Mouse (Mus musculus): ENCODE measurements around the gene Sema4c. TPM values are rescaled to one million over a fixed set of nuclear protein-coding genes. Genes with fewer than 3 reads are reported as not detected.
"Not testable (repeated sequence)": the region's sequence is repeated elsewhere in the genome, so short reads cannot be mapped to it uniquely, and the experiment has no call there.

Sema4c gene
- polyA plus RNA-seq, 1 experiment from 2014 or later: 2.3 TPM

GRCm38 (mm10) chr1:36539186-36539585 lies 19.0 kb downstream of the Sema4c start, which contains the start of gene Gm42417:
Gene Gm42417 (minus strand): TSS chr1:36539429.
- peaks cover 42% of the 10 kb centered on the region for H3K36me3 ChIP-seq (ENCODE audit: control insufficient read depth, insufficient read depth, low read length)
- no peaks in the 10 kb centered on the region for H3K4me1 ChIP-seq (ENCODE audit: control insufficient read depth, insufficient read depth, low read length)
- H3K4me3 ChIP-seq (ENCODE audit: low read depth, low read length): no peak within 1 kb of the TSS
- DNase-seq (ENCODE audit: low spot score) (no peak), ATAC-seq (ENCODE audit: low read depth) (no peak)
- H3K27me3 ChIP-seq (replicated peaks; ENCODE audit: control insufficient read depth, insufficient read depth, low read length): no peaks in the 10 kb centered on the region
- no peak within 1 kb of the TSS for H3K9ac ChIP-seq (ENCODE audit: low read depth, low read length)
- H3K4me2 ChIP-seq (ENCODE audit: low read depth, low read length): no peak within 1 kb of the TSS
- 44% methylated on average over 8 of the region's 9 CpGs for WGBS
- H3K27ac ChIP-seq (replicated peaks; ENCODE audit: low read depth, low read length): no peak within 1 kb of the TSS
- H3K9me3 ChIP-seq (ENCODE audit: control insufficient read depth, low read length): no peaks in the 10 kb centered on the region

DNA sequence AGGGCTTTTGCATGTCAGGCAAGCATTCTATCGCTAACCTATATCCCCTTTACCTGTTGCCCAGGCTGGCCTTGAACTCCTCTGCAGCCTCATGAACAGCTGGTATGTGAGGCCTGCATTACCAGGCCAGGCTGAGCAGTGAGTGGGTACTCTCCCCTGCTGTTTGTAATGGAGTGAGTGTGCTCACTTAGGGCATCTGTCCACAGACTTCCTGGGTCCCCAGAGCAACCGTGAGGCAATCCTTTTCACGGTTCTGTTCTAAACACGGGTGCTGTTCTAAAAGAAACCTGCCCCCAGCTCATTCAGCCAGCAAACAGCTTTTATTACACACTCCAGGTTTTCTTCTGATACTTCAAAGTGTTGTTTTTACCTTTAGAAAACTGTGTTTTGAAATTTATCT lies 19.4 kb downstream of the Sema4c start:
- H3K27ac ChIP-seq (replicated peaks; ENCODE audit: low read depth, low read length): no peak overlapping the region
- no peaks in the 10 kb centered on the region for H3K27me3 ChIP-seq (replicated peaks; ENCODE audit: control insufficient read depth, insufficient read depth, low read length)
- WGBS: 79% methylated on average over 4 of the region's 4 CpGs
- ATAC-seq (ENCODE audit: low read depth) (no peak), DNase-seq (ENCODE audit: low spot score) (no peak)
- no peaks in the 10 kb centered on the region for H3K4me1 ChIP-seq (ENCODE audit: control insufficient read depth, insufficient read depth, low read length)
- H3K9me3 ChIP-seq (ENCODE audit: control insufficient read depth, low read length): no peaks in the 10 kb centered on the region
- no peak overlapping the region for H3K4me3 ChIP-seq (ENCODE audit: low read depth, low read length)
- peaks cover 42% of the 10 kb centered on the region for H3K36me3 ChIP-seq (ENCODE audit: control insufficient read depth, insufficient read depth, low read length)
- H3K9ac ChIP-seq (ENCODE audit: low read depth, low read length): no peak overlapping the region
- no peak overlapping the region for H3K4me2 ChIP-seq (ENCODE audit: low read depth, low read length)

DNA sequence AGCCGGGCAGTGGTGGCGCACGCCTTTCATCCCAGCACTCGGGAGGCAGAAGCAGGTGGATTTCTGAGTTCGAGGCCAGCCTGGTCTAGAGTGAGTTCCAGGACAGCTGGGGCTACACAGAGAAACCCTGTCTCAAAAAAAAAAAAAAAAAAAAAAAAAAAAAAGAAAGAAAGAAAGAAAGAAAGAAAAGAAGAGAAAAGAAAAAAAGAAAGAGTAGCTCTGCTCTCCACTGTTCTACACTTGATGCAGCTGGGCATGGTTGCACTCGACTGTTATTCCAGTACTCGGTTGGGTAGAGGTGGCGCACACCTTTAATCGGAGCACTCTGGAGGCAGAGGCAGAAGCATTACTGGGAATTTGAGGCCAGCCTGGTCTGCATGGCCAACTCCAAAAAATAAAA lies 21.4 kb downstream of the Sema4c start, which contains the start of gene Ankrd23:
Ankrd23 (minus strand) TSS at position 101 of the 400 bp plus-strand sequence.
- not testable (repeated sequence) for H3K27ac ChIP-seq (replicated peaks; ENCODE audit: low read depth, low read length); H3K9me3 ChIP-seq (ENCODE audit: control insufficient read depth, low read length); H3K4me1 ChIP-seq (ENCODE audit: control insufficient read depth, insufficient read depth, low read length); H3K27me3 ChIP-seq (replicated peaks; ENCODE audit: control insufficient read depth, insufficient read depth, low read length); H3K9ac ChIP-seq (ENCODE audit: low read depth, low read length); ATAC-seq (ENCODE audit: low read depth); DNase-seq (ENCODE audit: low spot score); H3K4me2 ChIP-seq (ENCODE audit: low read depth, low read length); H3K4me3 ChIP-seq (ENCODE audit: low read depth, low read length)
- WGBS: 95% methylated on average over 9 of the region's 9 CpGs
- H3K36me3 ChIP-seq (ENCODE audit: control insufficient read depth, insufficient read depth, low read length): peaks cover 44% of the 10 kb centered on the region

DNA sequence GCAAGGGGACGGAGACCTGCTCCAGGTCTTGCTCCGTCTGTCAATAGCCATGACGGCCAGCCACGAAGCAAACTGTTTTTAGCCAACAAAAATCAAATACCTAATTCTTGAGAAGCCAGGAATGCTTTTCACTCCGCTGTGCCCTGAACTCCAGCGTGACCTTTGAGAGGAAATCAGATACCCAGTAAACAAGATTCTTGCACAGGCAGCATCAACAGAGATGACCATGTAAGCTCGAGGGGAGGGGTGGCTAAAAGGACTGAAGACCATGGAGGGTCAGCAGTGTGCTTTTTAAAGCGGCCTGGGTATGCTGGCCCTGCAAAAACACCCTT lies 21.8 kb downstream of the Sema4c start:
- no peaks in the 10 kb centered on the region for H3K27me3 ChIP-seq (replicated peaks; ENCODE audit: control insufficient read depth, insufficient read depth, low read length)
- H3K9me3 ChIP-seq (ENCODE audit: control insufficient read depth, low read length): no peaks in the 10 kb centered on the region
- H3K4me1 ChIP-seq (ENCODE audit: control insufficient read depth, insufficient read depth, low read length): no peaks in the 10 kb centered on the region
- no peak overlapping the region for H3K27ac ChIP-seq (replicated peaks; ENCODE audit: low read depth, low read length)
- H3K9ac ChIP-seq (ENCODE audit: low read depth, low read length): no peak overlapping the region
- ATAC-seq (ENCODE audit: low read depth): no peak
- H3K36me3 ChIP-seq (ENCODE audit: control insufficient read depth, insufficient read depth, low read length): peaks cover 40% of the 10 kb centered on the region
- 52% methylated on average over 8 of the region's 8 CpGs for WGBS
- DNase-seq (ENCODE audit: low spot score): no peak
- no peak overlapping the region for H3K4me2 ChIP-seq (ENCODE audit: low read depth, low read length)
- H3K4me3 ChIP-seq (ENCODE audit: low read depth, low read length): no peak overlapping the region

- 84% methylated on average over 11 of the region's 11 CpGs for WGBS
- Histone ChIP-seq H3K36me3 (ENCODE audit: control insufficient read depth, insufficient read depth, low read length) (peaks cover 35% of the 10 kb centered on the region), H3K9ac (ENCODE audit: low read depth, low read length) (no peak overlapping the region), H3K4me1 (ENCODE audit: control insufficient read depth, insufficient read depth, low read length) (no peaks in the 10 kb centered on the region), H3K27me3 (replicated peaks; ENCODE audit: control insufficient read depth, insufficient read depth, low read length) (no peaks in the 10 kb centered on the region), H3K27ac (replicated peaks; ENCODE audit: low read depth, low read length) (no peak overlapping the region), H3K9me3 (ENCODE audit: control insufficient read depth, low read length) (no peaks in the 10 kb centered on the region), H3K4me3 (ENCODE audit: low read depth, low read length) (no peak overlapping the region), H3K4me2 (ENCODE audit: low read depth, low read length) (no peak overlapping the region)
- ATAC-seq (ENCODE audit: low read depth) (no peak), DNase-seq (ENCODE audit: low spot score) (no peak)
These were observed 22.4 kb downstream of the Sema4c start for GRCm38 (mm10) chr1:36535477-36536396.

GRCm38 (mm10) chr1:36534595-36535058 lies 23.5 kb downstream of the Sema4c start:
- no peak overlapping the region for H3K9ac ChIP-seq (ENCODE audit: low read depth, low read length)
- no peaks in the 10 kb centered on the region for H3K9me3 ChIP-seq (ENCODE audit: control insufficient read depth, low read length)
- no peak overlapping the region for H3K4me2 ChIP-seq (ENCODE audit: low read depth, low read length)
- ATAC-seq (ENCODE audit: low read depth): peak; percentile 16; the same call in 1 of the 2 replicates
- no peaks in the 10 kb centered on the region for H3K27me3 ChIP-seq (replicated peaks; ENCODE audit: control insufficient read depth, insufficient read depth, low read length)
- H3K4me3 ChIP-seq (ENCODE audit: low read depth, low read length): no peak overlapping the region
- no peaks in the 10 kb centered on the region for H3K4me1 ChIP-seq (ENCODE audit: control insufficient read depth, insufficient read depth, low read length)
- H3K27ac ChIP-seq (replicated peaks; ENCODE audit: low read depth, low read length): no peak overlapping the region
- peaks cover 24% of the 10 kb centered on the region for H3K36me3 ChIP-seq (ENCODE audit: control insufficient read depth, insufficient read depth, low read length)
- peak; percentile 59 for DNase-seq (ENCODE audit: low spot score)
- WGBS: 63% methylated on average over 6 of the region's 6 CpGs

- Histone ChIP-seq H3K4me3 (ENCODE audit: low read depth, low read length) (no peak overlapping the region), H3K27me3 (replicated peaks; ENCODE audit: control insufficient read depth, insufficient read depth, low read length) (no peaks in the 10 kb centered on the region), H3K9me3 (ENCODE audit: control insufficient read depth, low read length) (no peaks in the 10 kb centered on the region), H3K4me2 (ENCODE audit: low read depth, low read length) (no peak overlapping the region), H3K4me1 (ENCODE audit: control insufficient read depth, insufficient read depth, low read length) (no peaks in the 10 kb centered on the region), H3K9ac (ENCODE audit: low read depth, low read length) (no peak overlapping the region), H3K27ac (replicated peaks; ENCODE audit: low read depth, low read length) (0 out of 2 replicates have a peak overlapping the region, but pooled peaks have one; percentile 33), H3K36me3 (ENCODE audit: control insufficient read depth, insufficient read depth, low read length) (peaks cover 15% of the 10 kb centered on the region; the same call in 1 of the 2 replicates)
- ATAC-seq (ENCODE audit: low read depth) (0 out of 2 replicates have a peak, but pooled peaks have one; percentile 24), DNase-seq (ENCODE audit: low spot score) (peak; percentile 55)
- 65% methylated on average over 6 of the region's 6 CpGs for WGBS
These were observed 24.6 kb downstream of the Sema4c start for GRCm38 (mm10) chr1:36533546-36533945.

GRCm38 (mm10) chr1:36531461-36531860 lies 26.7 kb downstream of the Sema4c start:
- H3K4me1 ChIP-seq (ENCODE audit: control insufficient read depth, insufficient read depth, low read length): no peaks in the 10 kb centered on the region
- DNase-seq (ENCODE audit: low spot score) (no peak), ATAC-seq (ENCODE audit: low read depth) (no peak)
- whole genome bisulfite sequencing: 90% methylated on average over 10 of the region's 12 CpGs
- H3K36me3 ChIP-seq (ENCODE audit: control insufficient read depth, insufficient read depth, low read length): peaks cover 17% of the 10 kb centered on the region; the same call in 1 of the 2 replicates
- H3K27ac ChIP-seq (replicated peaks; ENCODE audit: low read depth, low read length): no peak overlapping the region
- no peaks in the 10 kb centered on the region for H3K27me3 ChIP-seq (replicated peaks; ENCODE audit: control insufficient read depth, insufficient read depth, low read length)
- no peak overlapping the region for H3K4me2 ChIP-seq (ENCODE audit: low read depth, low read length)
- no peak overlapping the region for H3K9ac ChIP-seq (ENCODE audit: low read depth, low read length)
- no peak overlapping the region for H3K4me3 ChIP-seq (ENCODE audit: low read depth, low read length)
- H3K9me3 ChIP-seq (ENCODE audit: control insufficient read depth, low read length): no peaks in the 10 kb centered on the region
